Mouse (Mus musculus): ENCODE data around the gene Gm12169.
"Not testable (repeated sequence)": the region's sequence is repeated elsewhere in the genome, so short reads cannot be mapped to it uniquely, and the experiment has no call there.

Gm12169 gene

GRCm38 (mm10) chr11:46523912-46524311 is at the start of gene Gm12169:
Gm12169 (plus strand) TSS chr11:46524212.
- DNase-seq (ENCODE audit: low spot score): no peak

- DNase-seq (ENCODE audit: low spot score): no peak
Measured at GRCm38 (mm10) chr11:46474220-46474619, 49.8 kb upstream of the Gm12169 start.

GRCm38 (mm10) chr11:46479311-46479710 is 44.7 kb upstream of the Gm12169 start:
- no peak for DNase-seq (ENCODE audit: low spot score)

GRCm38 (mm10) chr11:46480517-46480916 is 43.5 kb upstream of the Gm12169 start:
- peak; percentile 41 for DNase-seq (ENCODE audit: low spot score)

- no peak for DNase-seq (ENCODE audit: low spot score)
Measured at GRCm38 (mm10) chr11:46488231-46488630, 35.8 kb upstream of the Gm12169 start.

- no peak for DNase-seq (ENCODE audit: low spot score)
Measured at GRCm38 (mm10) chr11:46488650-46489049, 35.4 kb upstream of the Gm12169 start.

GRCm38 (mm10) chr11:46507146-46507545 is 16.9 kb upstream of the Gm12169 start:
- no peak for DNase-seq (ENCODE audit: low spot score)

- DNase-seq (ENCODE audit: low spot score): no peak
Measured at GRCm38 (mm10) chr11:46509900-46510299, 14.1 kb upstream of the Gm12169 start.

GRCm38 (mm10) chr11:46521341-46521740 is 2.7 kb upstream of the Gm12169 start:
- not testable (repeated sequence) for DNase-seq (ENCODE audit: low spot score)

GRCm38 (mm10) chr11:46522719-46523118 is 1.3 kb upstream of the Gm12169 start:
- DNase-seq (ENCODE audit: low spot score): peak; percentile 7

GRCm38 (mm10) chr11:46530149-46530548 is 6.1 kb downstream of the Gm12169 start:
- no peak for DNase-seq (ENCODE audit: low spot score)

GRCm38 (mm10) chr11:46536978-46537377 is 13.0 kb downstream of the Gm12169 start:
- DNase-seq (ENCODE audit: low spot score): no peak

GRCm38 (mm10) chr11:46543530-46543929 is 19.5 kb downstream of the Gm12169 start:
- DNase-seq (ENCODE audit: low spot score): no peak

GRCm38 (mm10) chr11:46549721-46550120 is 25.7 kb downstream of the Gm12169 start:
- no peak for DNase-seq (ENCODE audit: low spot score)

- DNase-seq (ENCODE audit: low spot score): no peak
Measured at GRCm38 (mm10) chr11:46552741-46553140, 28.7 kb downstream of the Gm12169 start.

- no peak for DNase-seq (ENCODE audit: low spot score)
Measured at GRCm38 (mm10) chr11:46561096-46561495, 37.1 kb downstream of the Gm12169 start.

- DNase-seq (ENCODE audit: low spot score): peak; percentile 43
Measured at GRCm38 (mm10) chr11:46564671-46565070, 40.7 kb downstream of the Gm12169 start.

GRCm38 (mm10) chr11:46565967-46566366 is 42.0 kb downstream of the Gm12169 start:
- DNase-seq (ENCODE audit: low spot score): no peak

GRCm38 (mm10) chr11:46569107-46569506 is 45.1 kb downstream of the Gm12169 start:
- DNase-seq (ENCODE audit: low spot score): no peak

GRCm38 (mm10) chr11:46571327-46571726 is 47.3 kb downstream of the Gm12169 start, which contains the start of gene BC053393:
BC053393 (plus strand) TSS chr11:46571536.
- DNase-seq (ENCODE audit: low spot score): no peak

GRCm38 (mm10) chr11:46578771-46579281 is 54.8 kb downstream of the Gm12169 start:
- DNase-seq (ENCODE audit: low spot score): no peak

- no peak for DNase-seq (ENCODE audit: low spot score)
Measured at GRCm38 (mm10) chr11:46580428-46580827, 56.4 kb downstream of the Gm12169 start.

GRCm38 (mm10) chr11:46582741-46583140 is 58.7 kb downstream of the Gm12169 start:
- no peak for DNase-seq (ENCODE audit: low spot score)
